Mouse (Mus musculus): Measurements from ENCODE around the gene Srp14. TPM values are rescaled to one million over a fixed set of nuclear protein-coding genes. Genes with fewer than 3 reads are reported as not detected.

Gene Srp14
- polyA plus RNA-seq, 1 experiment from 2014 or later = 255 TPM

DNA sequence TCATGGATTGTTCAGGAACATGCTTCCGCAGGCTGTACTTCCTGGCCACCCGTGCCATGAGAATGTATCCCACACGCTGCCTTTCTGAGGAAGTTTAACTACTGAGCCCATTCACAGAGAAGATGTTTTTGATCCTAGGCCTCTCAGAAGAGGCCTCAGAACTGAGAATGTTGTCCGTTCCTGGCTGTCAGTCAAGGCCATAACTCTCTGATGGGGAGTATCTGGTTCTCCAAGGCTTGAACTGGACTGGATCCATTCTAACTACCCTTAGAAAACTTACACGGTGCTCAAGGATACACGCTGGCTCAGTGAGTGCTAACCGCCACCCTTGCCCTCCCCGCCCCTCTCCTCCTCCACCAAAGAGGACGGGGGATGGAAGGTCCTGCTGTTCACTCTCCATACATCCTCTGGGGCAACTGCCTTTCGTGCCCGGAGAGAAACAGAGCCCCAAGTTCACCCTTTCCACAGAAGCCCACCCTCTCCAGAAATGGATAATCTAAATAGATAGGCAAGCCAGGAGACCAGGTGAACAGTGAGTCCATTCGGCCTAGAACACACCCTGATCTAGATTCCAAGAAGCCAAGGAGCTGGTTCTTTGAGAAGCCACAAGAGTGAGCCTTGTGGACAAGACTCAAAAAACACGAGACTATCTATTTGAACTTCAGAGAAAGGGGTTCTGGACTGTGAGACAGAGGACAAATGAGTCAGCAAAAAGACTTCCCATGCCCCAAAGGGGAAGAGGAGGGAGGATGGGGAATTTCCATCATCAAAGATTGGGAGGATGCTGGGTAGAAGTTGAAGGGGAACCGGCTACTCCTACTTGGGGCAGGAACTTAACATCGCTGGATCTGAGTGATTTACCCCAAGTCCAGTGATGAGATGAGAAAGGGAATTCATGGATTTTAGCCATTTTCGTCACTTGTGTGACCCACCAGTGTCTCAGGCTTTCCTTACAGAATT is 33.2 kb upstream of the Srp14 start:
- WGBS = 66% methylated on average over 16 of the region's 16 CpGs
- Histone ChIP-seq H3K4me2 (ENCODE audit: low read length) (no peak overlapping the region), H3K4me3 (replicated peaks; ENCODE audit: low read depth, low read length) (no peak overlapping the region), H3K27ac (no peak overlapping the region; the same call in 1 of the 2 replicates), H3K27me3 (ENCODE audit: insufficient read depth, low read length) (no peaks in the 10 kb centered on the region), H3K9ac (ENCODE audit: low read depth, low read length) (no peak overlapping the region), H3K4me1 (replicated peaks; ENCODE audit: insufficient read depth, low read length) (peaks cover 24% of the 10 kb centered on the region), H3K9me3 (replicated peaks; ENCODE audit: low read length) (no peaks in the 10 kb centered on the region), H3K36me3 (ENCODE audit: insufficient read depth, low read length) (no peaks in the 10 kb centered on the region)
- TF ChIP-seq CTCF (IDR thresholded peaks at IDR 0.05; ENCODE audit: low read depth) = no peak
- DNase-seq (ENCODE audit: low spot score) (peak; percentile 27), ATAC-seq (replicated peaks; ENCODE audit: low FRiP score, low read depth) (no peak)

GRCm38 (mm10) chr2:118511779-118512417 is 32.4 kb upstream of the Srp14 start:
- ATAC-seq (replicated peaks; ENCODE audit: low FRiP score, low read depth) = no peak
- H3K4me2 ChIP-seq (ENCODE audit: low read length) = no peak overlapping the region
- no peaks in the 10 kb centered on the region for H3K36me3 ChIP-seq (ENCODE audit: insufficient read depth, low read length)
- H3K4me3 ChIP-seq (replicated peaks; ENCODE audit: low read depth, low read length) = no peak overlapping the region
- no peak overlapping the region; the same call in 1 of the 2 replicates for H3K27ac ChIP-seq
- no peak for TF ChIP-seq CTCF (IDR thresholded peaks at IDR 0.05; ENCODE audit: low read depth)
- H3K9ac ChIP-seq (ENCODE audit: low read depth, low read length) = no peak overlapping the region
- 48% methylated on average over 11 of the region's 11 CpGs for WGBS
- DNase-seq (ENCODE audit: low spot score) = peak; percentile 44
- no peaks in the 10 kb centered on the region for H3K27me3 ChIP-seq (ENCODE audit: insufficient read depth, low read length)
- H3K4me1 ChIP-seq (replicated peaks; ENCODE audit: insufficient read depth, low read length) = peaks cover 24% of the 10 kb centered on the region
- H3K9me3 ChIP-seq (replicated peaks; ENCODE audit: low read length) = no peaks in the 10 kb centered on the region

DNA sequence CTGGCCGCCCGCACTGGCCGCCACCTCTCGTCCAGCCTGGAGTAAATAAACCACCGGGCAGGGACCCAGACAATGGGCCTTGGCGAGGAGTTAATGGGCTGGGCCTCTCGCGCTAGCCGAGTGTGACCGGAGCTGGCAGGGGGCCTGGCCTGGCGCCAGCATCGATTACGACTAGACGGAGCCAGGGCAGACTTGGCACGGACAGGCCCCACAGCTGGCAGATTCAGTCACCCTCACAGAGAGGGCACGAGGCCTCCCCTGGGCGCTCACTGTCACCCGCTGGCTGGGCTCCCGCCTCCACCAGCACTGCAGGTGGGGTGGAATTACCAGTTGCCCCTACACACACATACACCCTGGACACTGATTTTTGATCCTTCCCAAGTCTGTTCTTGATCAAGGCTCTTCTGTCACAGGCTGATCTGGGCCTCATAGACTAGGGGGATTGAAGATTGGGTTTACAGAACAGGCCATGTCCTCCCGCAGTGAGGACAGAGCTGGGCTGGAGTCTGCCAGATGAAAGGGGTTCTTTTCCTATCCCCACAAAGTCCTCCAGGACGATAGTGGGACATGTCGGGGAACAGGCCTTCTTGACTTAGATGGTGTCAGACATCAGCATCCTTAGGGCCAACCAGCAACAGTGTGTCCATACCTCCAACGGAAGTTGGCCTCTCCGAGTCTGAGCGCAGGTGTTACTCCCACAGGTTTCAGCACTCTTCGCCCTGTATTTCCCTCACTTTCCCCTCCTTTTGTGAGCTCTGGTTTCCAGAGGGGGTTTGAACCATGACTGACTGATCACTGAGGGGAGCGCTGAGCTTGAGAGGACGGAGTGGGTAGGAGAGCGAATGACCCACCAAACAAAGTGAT is 31.2 kb upstream of the Srp14 start:
- no peak overlapping the region for H3K4me2 ChIP-seq (ENCODE audit: low read length)
- no peak for TF ChIP-seq CTCF (IDR thresholded peaks at IDR 0.05; ENCODE audit: low read depth)
- peak; percentile 92 for DNase-seq (ENCODE audit: low spot score)
- H3K36me3 ChIP-seq (ENCODE audit: insufficient read depth, low read length) = no peaks in the 10 kb centered on the region
- 28% methylated on average over 29 of the region's 29 CpGs for WGBS
- no peak overlapping the region for H3K4me3 ChIP-seq (replicated peaks; ENCODE audit: low read depth, low read length)
- H3K9ac ChIP-seq (ENCODE audit: low read depth, low read length) = no peak overlapping the region
- peak overlapping the region; percentile 84 for H3K27ac ChIP-seq
- H3K27me3 ChIP-seq (ENCODE audit: insufficient read depth, low read length) = no peaks in the 10 kb centered on the region
- ATAC-seq (replicated peaks; ENCODE audit: low FRiP score, low read depth) = peak; percentile 92
- no peaks in the 10 kb centered on the region for H3K9me3 ChIP-seq (replicated peaks; ENCODE audit: low read length)
- H3K4me1 ChIP-seq (replicated peaks; ENCODE audit: insufficient read depth, low read length) = peaks cover 24% of the 10 kb centered on the region

DNA sequence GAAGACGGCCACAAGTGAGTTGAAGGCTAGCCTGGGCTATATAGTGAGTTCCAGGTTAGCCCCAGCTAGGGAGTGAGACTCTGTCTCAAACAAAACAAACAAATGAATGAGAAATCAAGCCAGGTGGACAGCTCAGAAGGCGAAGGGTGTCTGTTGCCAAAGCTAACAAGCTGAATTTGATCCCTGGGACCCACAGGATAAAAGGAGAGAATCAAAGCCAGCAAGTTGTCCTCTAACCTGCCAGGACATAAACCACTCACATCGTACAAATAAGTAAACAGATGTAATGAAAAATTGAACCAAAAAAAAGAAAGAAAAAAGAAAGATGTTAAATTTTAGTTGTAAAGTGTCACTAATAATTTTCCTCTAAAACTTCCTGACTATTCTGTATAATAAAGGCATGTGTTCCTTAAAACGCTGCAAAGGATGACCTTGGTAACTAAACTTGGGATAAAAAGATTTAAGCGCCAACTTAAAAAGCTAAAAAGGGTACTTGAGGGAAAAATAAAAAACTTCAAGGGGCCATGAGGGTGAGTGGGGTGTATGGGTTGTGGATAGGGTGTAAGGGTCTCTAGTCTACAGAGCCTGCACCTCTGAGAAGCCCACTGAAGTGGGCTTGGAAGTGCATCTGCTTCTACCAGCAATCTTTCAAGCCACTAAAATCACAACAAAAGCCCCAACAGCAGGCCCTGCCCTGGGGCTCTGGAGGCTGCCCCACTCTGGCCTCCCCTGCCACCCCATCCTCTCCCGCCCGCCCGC is 30.4 kb upstream of the Srp14 start:
- 30% methylated on average over 8 of the region's 8 CpGs for WGBS
- Histone ChIP-seq H3K36me3 (ENCODE audit: insufficient read depth, low read length) (no peaks in the 10 kb centered on the region), H3K27me3 (ENCODE audit: insufficient read depth, low read length) (no peaks in the 10 kb centered on the region), H3K9me3 (replicated peaks; ENCODE audit: low read length) (no peaks in the 10 kb centered on the region), H3K4me2 (ENCODE audit: low read length) (no peak overlapping the region), H3K27ac (peak overlapping the region; percentile 84), H3K4me1 (replicated peaks; ENCODE audit: insufficient read depth, low read length) (peaks cover 24% of the 10 kb centered on the region), H3K4me3 (replicated peaks; ENCODE audit: low read depth, low read length) (no peak overlapping the region), H3K9ac (ENCODE audit: low read depth, low read length) (no peak overlapping the region)
- no peak for ATAC-seq (replicated peaks; ENCODE audit: low FRiP score, low read depth)
- no peak for TF ChIP-seq CTCF (IDR thresholded peaks at IDR 0.05; ENCODE audit: low read depth)
- peak; percentile 59 for DNase-seq (ENCODE audit: low spot score)

DNA sequence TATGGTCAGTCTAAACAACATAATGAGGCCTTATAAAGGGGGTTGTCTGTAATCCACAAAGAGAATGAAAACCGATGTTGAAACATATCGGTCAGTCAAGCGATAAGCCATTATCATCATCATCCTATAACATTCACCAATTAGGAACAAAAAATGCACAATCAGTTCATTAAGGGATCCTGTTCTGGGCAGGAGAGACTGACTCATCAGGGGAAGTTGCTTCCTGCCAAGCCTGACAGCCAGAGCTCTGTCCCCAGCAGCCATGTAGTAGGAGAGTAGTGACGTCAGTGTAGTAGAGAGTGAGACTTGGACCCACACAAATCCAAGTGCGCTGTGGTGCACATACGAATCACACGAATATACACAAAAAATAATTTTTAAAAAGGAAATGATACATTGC is 27.6 kb upstream of the Srp14 start:
- DNase-seq (ENCODE audit: low spot score) (no peak), ATAC-seq (replicated peaks; ENCODE audit: low FRiP score, low read depth) (no peak)
- TF ChIP-seq CTCF (IDR thresholded peaks at IDR 0.05; ENCODE audit: low read depth) = no peak
- 84% methylated on average over 7 of the region's 7 CpGs for WGBS
- H3K4me1 ChIP-seq (replicated peaks; ENCODE audit: insufficient read depth, low read length) = peaks cover 16% of the 10 kb centered on the region
- no peak overlapping the region for H3K4me2 ChIP-seq (ENCODE audit: low read length)
- no peaks in the 10 kb centered on the region for H3K36me3 ChIP-seq (ENCODE audit: insufficient read depth, low read length)
- H3K27ac ChIP-seq = no peak overlapping the region
- no peaks in the 10 kb centered on the region for H3K9me3 ChIP-seq (replicated peaks; ENCODE audit: low read length)
- no peaks in the 10 kb centered on the region for H3K27me3 ChIP-seq (ENCODE audit: insufficient read depth, low read length)
- H3K4me3 ChIP-seq (replicated peaks; ENCODE audit: low read depth, low read length) = no peak overlapping the region
- H3K9ac ChIP-seq (ENCODE audit: low read depth, low read length) = no peak overlapping the region

All from kidney, postnatal 0 days (tissue).